In genomic region chr11:115432814-115433213, GRCm38 (mm10) we compare ENCODE assay signal across 34 mouse cellular contexts. TPM values are rescaled to one million over a fixed set of nuclear protein-coding genes. Genes with fewer than 3 reads are reported as not detected.
DNase-seq lines count a peak whose midpoint lies in the region; ATAC-seq and TF ChIP-seq lines count a peak whose summit lies in the region.
"Had no signal": no experiment of that assay in that cellular context is flagged by ENCODE, and none has a peak within 500 bp of the region (broad histone marks: within the 10 kb centered on the region; RNA-seq: fewer than 3 reads in every experiment).

No protein-coding gene starts in this region.

- H3K9ac ChIP-seq in kidney, postnatal 0 days (ENCODE audit: low read depth, low read length), result no peak overlapping the region
- no peak overlapping the region for H3K9ac ChIP-seq in intestine, embryonic 16.5 days (ENCODE audit: low read depth, low read length)
- H3K9ac ChIP-seq: forebrain, embryonic 12.5 days; hindbrain, embryonic 12.5 days; limb, embryonic 13.5 days; neural tube, embryonic 15.5 days had no signal

- H3K4me2 ChIP-seq in kidney, postnatal 0 days (ENCODE audit: low read length), result no peak overlapping the region
- H3K4me2 ChIP-seq in intestine, embryonic 16.5 days (ENCODE audit: low read depth, low read length), result no peak overlapping the region
- H3K4me2 ChIP-seq: forebrain, embryonic 12.5 days; heart, embryonic 11.5 days; hindbrain, embryonic 12.5 days; limb, embryonic 13.5 days; neural tube, embryonic 15.5 days had no signal

- no peak for ATAC-seq in kidney, postnatal 0 days (replicated peaks; ENCODE audit: low FRiP score, low read depth)
- peak; percentile 63 for ATAC-seq in intestine, embryonic 16.5 days
- ATAC-seq: hindbrain, postnatal 0 days had no signal

- 69% methylated on average over 4 of the region's 4 CpGs for WGBS in kidney, postnatal 0 days
- WGBS in intestine, embryonic 16.5 days, result 58% methylated on average over 4 of the region's 4 CpGs
- WGBS in small intestine, adult 2 months, result 32% methylated on average over 4 of the region's 4 CpGs

- H3K27me3 ChIP-seq in kidney, postnatal 0 days (ENCODE audit: insufficient read depth, low read length), result no peaks in the 10 kb centered on the region
- no peaks in the 10 kb centered on the region for H3K27me3 ChIP-seq in intestine, embryonic 16.5 days (replicated peaks; ENCODE audit: control insufficient read depth, insufficient read depth, low read length)
- H3K27me3 ChIP-seq in small intestine, adult 2 months (ENCODE audit: control insufficient read depth, insufficient read depth, low read length), result no peaks in the 10 kb centered on the region
- H3K27me3 ChIP-seq: limb, embryonic 13.5 days; neural tube, embryonic 15.5 days had no signal

- 0 out of 2 replicates have a peak overlapping the region, but pooled peaks have one; percentile 47 for H3K27ac ChIP-seq in kidney, postnatal 0 days
- peak overlapping the region; percentile 45 for H3K27ac ChIP-seq in intestine, embryonic 16.5 days (ENCODE audit: low read length)
- peak overlapping the region; percentile 69 for H3K27ac ChIP-seq in small intestine, adult 2 months (ENCODE audit: insufficient read depth, low read depth, low read length)
- H3K27ac ChIP-seq: forebrain, embryonic 12.5 days; hindbrain, embryonic 12.5 days; hindbrain, postnatal 0 days; limb, embryonic 13.5 days; neural tube, embryonic 15.5 days had no signal

- no peak overlapping the region for H3K4me3 ChIP-seq in kidney, postnatal 0 days (replicated peaks; ENCODE audit: low read depth, low read length)
- H3K4me3 ChIP-seq in intestine, embryonic 16.5 days (ENCODE audit: low read length), result no peak overlapping the region
- H3K4me3 ChIP-seq in small intestine, adult 2 months (ENCODE audit: low read depth, low read length), result no peak overlapping the region
- H3K4me3 ChIP-seq: erythroblast, embryonic 14.5 days; forebrain, embryonic 12.5 days; hindbrain, embryonic 12.5 days; limb, embryonic 13.5 days; neural tube, embryonic 15.5 days had no signal

- peaks cover 38% of the 10 kb centered on the region for H3K36me3 ChIP-seq in kidney, postnatal 0 days (ENCODE audit: insufficient read depth, low read length)
- peaks cover 12% of the 10 kb centered on the region for H3K36me3 ChIP-seq in intestine, embryonic 16.5 days (ENCODE audit: control insufficient read depth, insufficient read depth, low read length)
- peaks cover 32% of the 10 kb centered on the region for H3K36me3 ChIP-seq in small intestine, adult 2 months (ENCODE audit: control insufficient read depth, insufficient read depth, low read length)

- TF ChIP-seq CTCF in kidney, postnatal 0 days (IDR thresholded peaks at IDR 0.05; ENCODE audit: low read depth), result no peak
- TF ChIP-seq CTCF in small intestine, adult 2 months (IDR thresholded peaks at IDR 0.05; ENCODE audit: extremely low read depth, insufficient read length, insufficient replicate concordance, low read depth, low read length), result no peak

- DNase-seq in cerebellum, adult 9-11 months, result peak; percentile 22
- no peak for DNase-seq in cerebellum, postnatal 36 days
- no peak for DNase-seq in kidney, postnatal 0 days (ENCODE audit: low spot score)
- DNase-seq in kidney, postnatal 14 days, result no peak
- no peak for DNase-seq in left cerebral cortex, postnatal 10 days (ENCODE audit: extremely low spot score in 1 of 2, low spot score in 2 of 2)
- no peak for DNase-seq in ovary, postnatal 36 days (ENCODE audit: low spot score)
- DNase-seq: adrenal gland, adult 8-10 months; gastrocnemius, postnatal 14 days; heart, postnatal 36 days; kidney, adult 11 months; kidney, postnatal 10 days; lung, adult 2 months; lung, postnatal 14 days; midbrain, embryonic 14.5 days; thymus, postnatal 14 days had no signal

- intact Hi-C loops in left cerebral cortex, postnatal 10 days (cut with DNase I), result no loop called here

- TF ChIP-seq POLR2A in small intestine, adult 2 months (IDR thresholded peaks at IDR 0.05; ENCODE audit: low read depth, low read length), result no peak

- peaks cover 5% of the 10 kb centered on the region; the same call in 1 of the 2 replicates for H3K4me1 ChIP-seq in kidney, postnatal 0 days (replicated peaks; ENCODE audit: insufficient read depth, low read length)
- peaks cover 18% of the 10 kb centered on the region for H3K4me1 ChIP-seq in intestine, embryonic 16.5 days (ENCODE audit: control insufficient read depth, insufficient read depth, low read length)
- peaks cover 24% of the 10 kb centered on the region for H3K4me1 ChIP-seq in small intestine, adult 2 months (ENCODE audit: control insufficient read depth, insufficient read depth, insufficient read length, low read length)

- no peaks in the 10 kb centered on the region for H3K9me3 ChIP-seq in kidney, postnatal 0 days (replicated peaks; ENCODE audit: low read length)
- no peaks in the 10 kb centered on the region for H3K9me3 ChIP-seq in intestine, embryonic 16.5 days (ENCODE audit: control insufficient read depth, low read length)
- H3K9me3 ChIP-seq: forebrain, embryonic 12.5 days; G1E; hindbrain, embryonic 12.5 days; limb, embryonic 13.5 days; neural tube, embryonic 15.5 days had no signal

RNA-seq across cellular contexts. Expression of gene Trim80, which starts 7.5 kb away (rescaled TPM):
- 0.13 and 0.49 TPM in 2 replicates for polyA plus RNA-seq in kidney, postnatal 0 days (2015; fragmentation: Nextera tagmentation; extraction: Ambion mirVana)
- polyA plus RNA-seq in intestine, embryonic 16.5 days (2015; fragmentation: Nextera tagmentation; extraction: Ambion mirVana), result 1.1 and 1.4 TPM in 2 replicates
- 1.5 and 4.7 TPM in 2 replicates for polyA plus RNA-seq in small intestine, adult 2 months (2012; rRNA removed)
- under 1 TPM in 1 of 2 experiments, not detected in 1; 0.24 TPM for total RNA-seq in left cerebral cortex, postnatal 10 days (2021)
- total RNA-seq: adrenal gland, adult 8-10 months; adrenal gland, postnatal 4 days; common myeloid progenitor, adult 5-6 weeks; G1E; gastrocnemius, postnatal 14 days; granulocyte monocyte progenitor cell, adult 5-6 weeks; heart, postnatal 36 days; hindbrain, postnatal 0 days; layer of hippocampus, adult 18-20 months; left cerebral cortex, adult 18-20 months; left cerebral cortex, postnatal 25 days; monocyte, adult 5-6 weeks had no signal
- polyA plus RNA-seq: erythroblast, embryonic 14.5 days; forebrain, embryonic 12.5 days; G1E; hindbrain, embryonic 12.5 days; midbrain, embryonic 14.5 days; spleen, adult 2 months had no signal

RNA-seq across cellular contexts. Expression of gene Kctd2, which starts 12.9 kb away (rescaled TPM):
- polyA plus RNA-seq in kidney, postnatal 0 days (2015; fragmentation: Nextera tagmentation; extraction: Ambion mirVana), result 19.8 and 22.2 TPM in 2 replicates
- 2.8 and 3.5 TPM in 2 replicates for polyA plus RNA-seq in intestine, embryonic 16.5 days (2015; fragmentation: Nextera tagmentation; extraction: Ambion mirVana)
- 13.4 and 27.3 TPM in 2 replicates for polyA plus RNA-seq in small intestine, adult 2 months (2012; rRNA removed)
- total RNA-seq in left cerebral cortex, postnatal 10 days (2021), result 10 to 100 TPM; 54.3 to 55.7 TPM

RNA-seq across cellular contexts. Expression of gene Atp5h, which starts 13.1 kb away (rescaled TPM):
- 1,541 and 1,578 TPM in 2 replicates for polyA plus RNA-seq in kidney, postnatal 0 days (2015; fragmentation: Nextera tagmentation; extraction: Ambion mirVana)
- 985 and 1,025 TPM in 2 replicates for polyA plus RNA-seq in intestine, embryonic 16.5 days (2015; fragmentation: Nextera tagmentation; extraction: Ambion mirVana)
- polyA plus RNA-seq in small intestine, adult 2 months (2012; rRNA removed), result 50.8 and 61.5 TPM in 2 replicates
- 100 to 1,000 TPM; 399 to 414 TPM for total RNA-seq in left cerebral cortex, postnatal 10 days (2021)

RNA-seq across cellular contexts. Expression of gene Mrpl58, which starts 29.3 kb away (rescaled TPM):
- polyA plus RNA-seq in kidney, postnatal 0 days (2015; fragmentation: Nextera tagmentation; extraction: Ambion mirVana), result 225 and 232 TPM in 2 replicates
- 180 and 194 TPM in 2 replicates for polyA plus RNA-seq in intestine, embryonic 16.5 days (2015; fragmentation: Nextera tagmentation; extraction: Ambion mirVana)
- polyA plus RNA-seq in small intestine, adult 2 months (2012; rRNA removed), result 42.0 and 45.8 TPM in 2 replicates
- 10 to 100 TPM; 96.2 to 98.8 TPM for total RNA-seq in left cerebral cortex, postnatal 10 days (2021)

RNA-seq across cellular contexts. Expression of gene Slc16a5, which starts 29.5 kb away (rescaled TPM):
- 47.7 and 51.1 TPM in 2 replicates for polyA plus RNA-seq in kidney, postnatal 0 days (2015; fragmentation: Nextera tagmentation; extraction: Ambion mirVana)
- 3.0 and 3.1 TPM in 2 replicates for polyA plus RNA-seq in intestine, embryonic 16.5 days (2015; fragmentation: Nextera tagmentation; extraction: Ambion mirVana)
- polyA plus RNA-seq in small intestine, adult 2 months (2012; rRNA removed), result 98.7 and 220 TPM in 2 replicates
- not detected for total RNA-seq in left cerebral cortex, postnatal 10 days (2021)
- total RNA-seq: common myeloid progenitor, adult 5-6 weeks; gastrocnemius, postnatal 14 days; granulocyte monocyte progenitor cell, adult 5-6 weeks; heart, postnatal 36 days; layer of hippocampus, adult 18-20 months; layer of hippocampus, postnatal 10 days; left cerebral cortex, adult 18-20 months; left cerebral cortex, postnatal 25 days; monocyte, adult 5-6 weeks had no signal
- polyA plus RNA-seq: erythroblast, embryonic 14.5 days; forebrain, embryonic 12.5 days; G1E; heart, embryonic 11.5 days; hindbrain, embryonic 12.5 days; midbrain, embryonic 14.5 days had no signal

Comparison
In these comparisons a context has a peak if more than half of its experiments do, and no peak if none do; other contexts are left out.
1. RNA of gene Atp5h, which starts 13.1 kb away (polyA plus RNA-seq): 1,541 to 1,578 TPM in kidney, postnatal 0 days and 985 to 1,025 TPM in intestine, embryonic 16.5 days; 50.8 to 61.5 TPM in small intestine, adult 2 months; every median in the first group is over 10 times any median in the second.
2. Peak in every context shown above with its lines, with median percentiles within 50 percentile points of each other: H3K27ac ChIP-seq.